Mouse (Mus musculus): ENCODE results near the gene Golga2. TPM values are rescaled to one million over a fixed set of nuclear protein-coding genes. Genes with fewer than 3 reads are reported as not detected.
A peak's percentile ranks its signal among the peaks of the same experiment; 100 is the strongest.

Golga2 gene
- polyA plus RNA-seq, 1 experiment from 2014 or later = 24.3 TPM

GRCm38 (mm10) chr2:32275823-32276222 lies 11.4 kb upstream of the Golga2 start:
- 62% methylated on average over 3 of the region's 3 CpGs for WGBS
- no peak for ATAC-seq (ENCODE audit: insufficient number of reproducible peaks, insufficient read depth, low FRiP score, low read depth)
- no peak overlapping the region for H3K4me2 ChIP-seq (replicated peaks; ENCODE audit: low read depth, low read length)
- no peaks in the 10 kb centered on the region for H3K4me1 ChIP-seq (ENCODE audit: control insufficient read depth, insufficient read depth, low read length)
- no peak overlapping the region for H3K9ac ChIP-seq (replicated peaks; ENCODE audit: low read depth, low read length)
- no peak overlapping the region for H3K27ac ChIP-seq (ENCODE audit: low read length)
- no peaks in the 10 kb centered on the region for H3K27me3 ChIP-seq (ENCODE audit: control insufficient read depth, insufficient read depth, low read length)
- peaks cover 33% of the 10 kb centered on the region for H3K36me3 ChIP-seq (ENCODE audit: control insufficient read depth, insufficient read depth, low read length)
- no peaks in the 10 kb centered on the region for H3K9me3 ChIP-seq (ENCODE audit: control insufficient read depth, low read depth, low read length)
- H3K4me3 ChIP-seq (ENCODE audit: low read depth, low read length) = no peak overlapping the region

- H3K27ac ChIP-seq (ENCODE audit: low read length) = no peak overlapping the region
- H3K4me3 ChIP-seq (ENCODE audit: low read depth, low read length) = no peak overlapping the region
- 91% methylated on average over 2 of the region's 2 CpGs for WGBS
- H3K36me3 ChIP-seq (ENCODE audit: control insufficient read depth, insufficient read depth, low read length) = peaks cover 65% of the 10 kb centered on the region
- no peak for ATAC-seq (ENCODE audit: insufficient number of reproducible peaks, insufficient read depth, low FRiP score, low read depth)
- H3K4me1 ChIP-seq (ENCODE audit: control insufficient read depth, insufficient read depth, low read length) = peaks cover 4% of the 10 kb centered on the region; the same call in 1 of the 2 replicates
- no peaks in the 10 kb centered on the region for H3K27me3 ChIP-seq (ENCODE audit: control insufficient read depth, insufficient read depth, low read length)
- no peak overlapping the region for H3K4me2 ChIP-seq (replicated peaks; ENCODE audit: low read depth, low read length)
- H3K9ac ChIP-seq (replicated peaks; ENCODE audit: low read depth, low read length) = no peak overlapping the region
- H3K9me3 ChIP-seq (ENCODE audit: control insufficient read depth, low read depth, low read length) = no peaks in the 10 kb centered on the region
Measured at GRCm38 (mm10) chr2:32282289-32282688, 4.9 kb upstream of the Golga2 start.

GRCm38 (mm10) chr2:32282727-32283126 lies 4.5 kb upstream of the Golga2 start:
- peaks cover 62% of the 10 kb centered on the region for H3K36me3 ChIP-seq (ENCODE audit: control insufficient read depth, insufficient read depth, low read length)
- ATAC-seq (ENCODE audit: insufficient number of reproducible peaks, insufficient read depth, low FRiP score, low read depth) = no peak
- WGBS = 87% methylated on average over 1 of the region's 1 CpGs

GRCm38 (mm10) chr2:32283986-32284385 lies 3.2 kb upstream of the Golga2 start:
- ATAC-seq (ENCODE audit: insufficient number of reproducible peaks, insufficient read depth, low FRiP score, low read depth) = no peak
- H3K27me3 ChIP-seq (ENCODE audit: control insufficient read depth, insufficient read depth, low read length) = no peaks in the 10 kb centered on the region
- H3K9ac ChIP-seq (replicated peaks; ENCODE audit: low read depth, low read length) = no peak overlapping the region
- no peaks in the 10 kb centered on the region for H3K9me3 ChIP-seq (ENCODE audit: control insufficient read depth, low read depth, low read length)
- no peak overlapping the region for H3K27ac ChIP-seq (ENCODE audit: low read length)
- no peak overlapping the region for H3K4me3 ChIP-seq (ENCODE audit: low read depth, low read length)
- 74% methylated on average over 3 of the region's 3 CpGs for WGBS
- peaks cover 50% of the 10 kb centered on the region for H3K36me3 ChIP-seq (ENCODE audit: control insufficient read depth, insufficient read depth, low read length)
- peaks cover 6% of the 10 kb centered on the region; the same call in 1 of the 2 replicates for H3K4me1 ChIP-seq (ENCODE audit: control insufficient read depth, insufficient read depth, low read length)
- H3K4me2 ChIP-seq (replicated peaks; ENCODE audit: low read depth, low read length) = no peak overlapping the region

More at GRCm38 (mm10) chr2:32282727-32283126, 4.5 kb upstream of the Golga2 start:
- H3K4me3 ChIP-seq (ENCODE audit: low read depth, low read length) = no peak overlapping the region
- no peak overlapping the region for H3K4me2 ChIP-seq (replicated peaks; ENCODE audit: low read depth, low read length)
- H3K9me3 ChIP-seq (ENCODE audit: control insufficient read depth, low read depth, low read length) = no peaks in the 10 kb centered on the region
- H3K9ac ChIP-seq (replicated peaks; ENCODE audit: low read depth, low read length) = no peak overlapping the region
- no peaks in the 10 kb centered on the region for H3K27me3 ChIP-seq (ENCODE audit: control insufficient read depth, insufficient read depth, low read length)
- H3K4me1 ChIP-seq (ENCODE audit: control insufficient read depth, insufficient read depth, low read length) = peaks cover 4% of the 10 kb centered on the region; the same call in 1 of the 2 replicates
- no peak overlapping the region for H3K27ac ChIP-seq (ENCODE audit: low read length)

GRCm38 (mm10) chr2:32287923-32288367 lies 761 bp downstream of the Golga2 start, which contains the start of gene Swi5:
Gene Swi5, minus strand, starts transcription at chr2:32288075.
- WGBS = under 1% methylated on average over 41 of the region's 41 CpGs
- Histone ChIP-seq H3K36me3 (ENCODE audit: control insufficient read depth, insufficient read depth, low read length) (peaks cover 23% of the 10 kb centered on the region), H3K4me1 (ENCODE audit: control insufficient read depth, insufficient read depth, low read length) (peaks cover 11% of the 10 kb centered on the region; the same call in 1 of the 2 replicates)

GRCm38 (mm10) chr2:32288371-32288931 lies 1.3 kb downstream of the Golga2 start:
- H3K9ac ChIP-seq (replicated peaks; ENCODE audit: low read depth, low read length) = peak overlapping the region; percentile 83
- H3K4me2 ChIP-seq (replicated peaks; ENCODE audit: low read depth, low read length) = peak overlapping the region; percentile 78
- peak overlapping the region; percentile 35; the same call in 1 of the 2 replicates for H3K27ac ChIP-seq (ENCODE audit: low read length)
- H3K9me3 ChIP-seq (ENCODE audit: control insufficient read depth, low read depth, low read length) = no peaks in the 10 kb centered on the region
- H3K27me3 ChIP-seq (ENCODE audit: control insufficient read depth, insufficient read depth, low read length) = no peaks in the 10 kb centered on the region
- 2% methylated on average over 29 of the region's 29 CpGs for WGBS
- H3K4me3 ChIP-seq (ENCODE audit: low read depth, low read length) = peak overlapping the region; percentile 90
- ATAC-seq (ENCODE audit: insufficient number of reproducible peaks, insufficient read depth, low FRiP score, low read depth) = peak; percentile 42; the same call in 1 of the 2 replicates
- peaks cover 26% of the 10 kb centered on the region for H3K36me3 ChIP-seq (ENCODE audit: control insufficient read depth, insufficient read depth, low read length)
- peaks cover 11% of the 10 kb centered on the region; the same call in 1 of the 2 replicates for H3K4me1 ChIP-seq (ENCODE audit: control insufficient read depth, insufficient read depth, low read length)

More at GRCm38 (mm10) chr2:32287923-32288367, 761 bp downstream of the Golga2 start, which contains the start of gene Swi5:
- Histone ChIP-seq H3K4me2 (replicated peaks; ENCODE audit: low read depth, low read length) (peak within 1 kb of the TSS; percentile 78), H3K27me3 (ENCODE audit: control insufficient read depth, insufficient read depth, low read length) (no peaks in the 10 kb centered on the region), H3K4me3 (ENCODE audit: low read depth, low read length) (peak within 1 kb of the TSS; percentile 90), H3K27ac (ENCODE audit: low read length) (peak within 1 kb of the TSS; percentile 45; the same call in 1 of the 2 replicates), H3K9me3 (ENCODE audit: control insufficient read depth, low read depth, low read length) (no peaks in the 10 kb centered on the region), H3K9ac (replicated peaks; ENCODE audit: low read depth, low read length) (peak within 1 kb of the TSS; percentile 83)
- ATAC-seq (ENCODE audit: insufficient number of reproducible peaks, insufficient read depth, low FRiP score, low read depth) = peak; percentile 99

- peak overlapping the region; percentile 90; the same call in 1 of the 2 replicates for H3K4me3 ChIP-seq (ENCODE audit: low read depth, low read length)
- no peak for ATAC-seq (ENCODE audit: insufficient number of reproducible peaks, insufficient read depth, low FRiP score, low read depth)
- no peak overlapping the region for H3K27ac ChIP-seq (ENCODE audit: low read length)
- peak overlapping the region; percentile 78 for H3K4me2 ChIP-seq (replicated peaks; ENCODE audit: low read depth, low read length)
- H3K4me1 ChIP-seq (ENCODE audit: control insufficient read depth, insufficient read depth, low read length) = peaks cover 11% of the 10 kb centered on the region; the same call in 1 of the 2 replicates
- H3K9me3 ChIP-seq (ENCODE audit: control insufficient read depth, low read depth, low read length) = no peaks in the 10 kb centered on the region
- H3K36me3 ChIP-seq (ENCODE audit: control insufficient read depth, insufficient read depth, low read length) = peaks cover 23% of the 10 kb centered on the region
- no peaks in the 10 kb centered on the region for H3K27me3 ChIP-seq (ENCODE audit: control insufficient read depth, insufficient read depth, low read length)
- no peak overlapping the region for H3K9ac ChIP-seq (replicated peaks; ENCODE audit: low read depth, low read length)
Measured at GRCm38 (mm10) chr2:32289578-32289977, 2.4 kb downstream of the Golga2 start.

GRCm38 (mm10) chr2:32294348-32294747 lies 7.2 kb downstream of the Golga2 start:
- H3K4me2 ChIP-seq (replicated peaks; ENCODE audit: low read depth, low read length) = no peak overlapping the region
- H3K27me3 ChIP-seq (ENCODE audit: control insufficient read depth, insufficient read depth, low read length) = no peaks in the 10 kb centered on the region
- 86% methylated on average over 8 of the region's 8 CpGs for WGBS
- no peak overlapping the region for H3K4me3 ChIP-seq (ENCODE audit: low read depth, low read length)
- H3K27ac ChIP-seq (ENCODE audit: low read length) = no peak overlapping the region
- H3K9me3 ChIP-seq (ENCODE audit: control insufficient read depth, low read depth, low read length) = no peaks in the 10 kb centered on the region
- no peak for ATAC-seq (ENCODE audit: insufficient number of reproducible peaks, insufficient read depth, low FRiP score, low read depth)
- H3K4me1 ChIP-seq (ENCODE audit: control insufficient read depth, insufficient read depth, low read length) = 0 out of 2 replicates have a peak, but pooled peaks cover 2% of the 10 kb centered on the region
- no peak overlapping the region for H3K9ac ChIP-seq (replicated peaks; ENCODE audit: low read depth, low read length)
- H3K36me3 ChIP-seq (ENCODE audit: control insufficient read depth, insufficient read depth, low read length) = peaks cover 42% of the 10 kb centered on the region

Data from stomach, embryonic 14.5 days (tissue).